Mouse (Mus musculus) olfactory bulb, adult 2 months (tissue): Measurements from ENCODE around the gene Ip6k3. TPM values are rescaled to one million over a fixed set of nuclear protein-coding genes. Genes with fewer than 3 reads are reported as not detected.

Experiments
- H3K27ac ChIP-seq: fragments of 200-500 bp; 2 replicates; pipeline ENCODE4 v1.5.1; 2012; ENCODE audit warnings: low read depth, low read length; ENCODE audit not compliant: insufficient read depth
- H3K4me1 ChIP-seq: fragments of 200-500 bp; 2 replicates; pipeline ENCODE4 v1.6.1; 2012; ENCODE audit warnings: low read length; ENCODE audit not compliant: control insufficient read depth, insufficient read depth
- H3K4me3 ChIP-seq: fragments of 200-500 bp; 2 replicates; pipeline ENCODE4 v1.5.1; 2012; ENCODE audit warnings: mild to moderate bottlenecking, low read depth, low read length, moderate library complexity; ENCODE audit not compliant: insufficient read depth
- CTCF ChIP-seq: fragments of 200-500 bp; IDR thresholded peaks from 2 replicates; pipeline ENCODE4 v1.5.1; 2012; ENCODE audit warnings: low read depth, mild to moderate bottlenecking, low read length, moderate library complexity; ENCODE audit not compliant: insufficient read depth
- POLR2A ChIP-seq: fragments of 200-500 bp; IDR thresholded peaks from 2 replicates; pipeline ENCODE4 v1.6.1; 2012; ENCODE audit warnings: mild to moderate bottlenecking, low read depth, low read length, moderate library complexity; ENCODE audit not compliant: insufficient read depth
- WGBS: fragments of 180-500 bp; shearing (Covaris S2); methylation state at CpG from one replicate; pipeline ENCODE4 v1.1.7; 2018; 5-methylcytosine and 5-hydroxymethylcytosine counted together
- polyA plus RNA-seq: library from polyadenylated mRNA; stranded (reverse); fragments of >200 nt; gene quantifications from 2 replicates; pipeline ENCODE4 v1.2.4, GENCODE M21; 2012; ENCODE audit warnings: low replicate concordance; ENCODE audit not compliant: missing spikeins, insufficient read depth, insufficient read length

Gene Ip6k3
- polyA plus RNA-seq, 1 experiment: not detected

- 70% methylated on average over 5 of the region's 5 CpGs for WGBS
- no peak overlapping the region for H3K27ac ChIP-seq
Observed at GRCm38 (mm10) chr17:27187059-27187458, 19.5 kb upstream of the Ip6k3 start.

GRCm38 (mm10) chr17:27186068-27186467 lies 18.5 kb upstream of the Ip6k3 start:
- no peak overlapping the region for H3K27ac ChIP-seq
- H3K4me1 ChIP-seq: peaks cover 8% of the 10 kb centered on the region
- H3K4me3 ChIP-seq: no peak overlapping the region
- 95% methylated on average over 3 of the region's 3 CpGs for WGBS
- TF ChIP-seq CTCF (no peak), POLR2A (no peak)

More at GRCm38 (mm10) chr17:27187059-27187458, 19.5 kb upstream of the Ip6k3 start:
- TF ChIP-seq POLR2A (no peak), CTCF (no peak)
- Histone ChIP-seq H3K4me3 (no peak overlapping the region), H3K4me1 (peaks cover 8% of the 10 kb centered on the region)

- Histone ChIP-seq H3K4me1 (peaks cover 8% of the 10 kb centered on the region), H3K27ac (no peak overlapping the region), H3K4me3 (no peak overlapping the region)
- TF ChIP-seq POLR2A (no peak), CTCF (no peak)
- WGBS: 83% methylated on average over 12 of the region's 12 CpGs
Observed at GRCm38 (mm10) chr17:27183667-27184292, 16.2 kb upstream of the Ip6k3 start.

GRCm38 (mm10) chr17:27182401-27182800 lies 14.8 kb upstream of the Ip6k3 start:
- peaks cover 8% of the 10 kb centered on the region for H3K4me1 ChIP-seq
- 81% methylated on average over 5 of the region's 5 CpGs for WGBS
- no peak overlapping the region for H3K4me3 ChIP-seq
- TF ChIP-seq CTCF (no peak), POLR2A (no peak)
- no peak overlapping the region for H3K27ac ChIP-seq

- TF ChIP-seq CTCF: no peak
- no peak for TF ChIP-seq POLR2A
- Histone ChIP-seq H3K27ac (no peak overlapping the region), H3K4me1 (peaks cover 3% of the 10 kb centered on the region), H3K4me3 (no peak overlapping the region)
- WGBS: 73% methylated on average over 3 of the region's 3 CpGs
Observed at GRCm38 (mm10) chr17:27181666-27182065, 14.1 kb upstream of the Ip6k3 start.

GRCm38 (mm10) chr17:27179681-27180280 lies 12.2 kb upstream of the Ip6k3 start:
- 78% methylated on average over 12 of the region's 12 CpGs for WGBS
- Histone ChIP-seq H3K4me1 (peaks cover 10% of the 10 kb centered on the region), H3K4me3 (no peak overlapping the region), H3K27ac (no peak overlapping the region)
- TF ChIP-seq POLR2A: no peak
- TF ChIP-seq CTCF: no peak

- H3K4me1 ChIP-seq: peaks cover 10% of the 10 kb centered on the region
- TF ChIP-seq CTCF: no peak
- no peak for TF ChIP-seq POLR2A
- H3K4me3 ChIP-seq: no peak overlapping the region
- no peak overlapping the region for H3K27ac ChIP-seq
- WGBS: 96% methylated on average over 17 of the region's 17 CpGs
Observed at GRCm38 (mm10) chr17:27178427-27179177, 11.0 kb upstream of the Ip6k3 start.

GRCm38 (mm10) chr17:27178019-27178418 lies 10.4 kb upstream of the Ip6k3 start:
- 92% methylated on average over 9 of the region's 9 CpGs for WGBS

GRCm38 (mm10) chr17:27176754-27177153 lies 9.2 kb upstream of the Ip6k3 start:
- WGBS: 97% methylated on average over 4 of the region's 4 CpGs
- TF ChIP-seq CTCF (no peak), POLR2A (no peak)

More at GRCm38 (mm10) chr17:27178019-27178418, 10.4 kb upstream of the Ip6k3 start:
- no peak overlapping the region for H3K27ac ChIP-seq
- no peak overlapping the region for H3K4me3 ChIP-seq
- no peak for TF ChIP-seq CTCF
- TF ChIP-seq POLR2A: no peak
- peaks cover 10% of the 10 kb centered on the region for H3K4me1 ChIP-seq

More at GRCm38 (mm10) chr17:27176754-27177153, 9.2 kb upstream of the Ip6k3 start:
- Histone ChIP-seq H3K4me1 (peaks cover 10% of the 10 kb centered on the region), H3K4me3 (no peak overlapping the region), H3K27ac (no peak overlapping the region)
